Mouse (Mus musculus) CD4-positive helper T cell, adult 2 months (primary cell): ENCODE results near the gene Mef2d.
A peak's percentile ranks its signal among the peaks of the same experiment; 100 is the strongest.
"Not testable (repeated sequence)": the region's sequence is repeated elsewhere in the genome, so short reads cannot be mapped to it uniquely, and the experiment has no call there.

Experiments used
- DNase-seq: peaks from one replicate; pipeline ENCODE4 v3.0.0-alpha.2; 2012; ENCODE audit warnings: low read depth, missing footprints, low spot score

Gene Mef2d

GRCm38 (mm10) chr3:88150061-88150998 lies 8.2 kb downstream of the Mef2d start:
- DNase-seq = peak; percentile 45

- DNase-seq = peak; percentile 64
Measured at GRCm38 (mm10) chr3:88150999-88151364, 8.8 kb downstream of the Mef2d start.

- DNase-seq = no peak
Measured at GRCm38 (mm10) chr3:88152056-88152455, 9.9 kb downstream of the Mef2d start.

GRCm38 (mm10) chr3:88153290-88154011 lies 11.3 kb downstream of the Mef2d start:
- DNase-seq = no peak

GRCm38 (mm10) chr3:88154236-88154635 lies 12.1 kb downstream of the Mef2d start:
- DNase-seq = no peak

- no peak for DNase-seq
Measured at GRCm38 (mm10) chr3:88156817-88157216, 14.6 kb downstream of the Mef2d start.

GRCm38 (mm10) chr3:88157771-88158597 lies 15.8 kb downstream of the Mef2d start:
- peak; percentile 52 for DNase-seq

GRCm38 (mm10) chr3:88158991-88159390 lies 16.8 kb downstream of the Mef2d start:
- DNase-seq = no peak

- no peak for DNase-seq
Measured at GRCm38 (mm10) chr3:88160856-88161255, 18.7 kb downstream of the Mef2d start.

- no peak for DNase-seq
Measured at GRCm38 (mm10) chr3:88162259-88162658, 20.1 kb downstream of the Mef2d start.

GRCm38 (mm10) chr3:88162811-88163210 lies 20.6 kb downstream of the Mef2d start:
- no peak for DNase-seq

GRCm38 (mm10) chr3:88163847-88164246 lies 21.7 kb downstream of the Mef2d start:
- DNase-seq = no peak

GRCm38 (mm10) chr3:88164263-88164662 lies 22.1 kb downstream of the Mef2d start:
- no peak for DNase-seq

- DNase-seq = no peak
Measured at GRCm38 (mm10) chr3:88166056-88166455, 23.9 kb downstream of the Mef2d start.

GRCm38 (mm10) chr3:88170361-88170760 lies 28.2 kb downstream of the Mef2d start:
- no peak for DNase-seq

GRCm38 (mm10) chr3:88172440-88172839 lies 30.3 kb downstream of the Mef2d start:
- DNase-seq = no peak

GRCm38 (mm10) chr3:88173375-88173774 lies 31.2 kb downstream of the Mef2d start:
- peak; percentile 65 for DNase-seq

- DNase-seq = no peak
Measured at GRCm38 (mm10) chr3:88174894-88175293, 32.7 kb downstream of the Mef2d start.

- no peak for DNase-seq
Measured at GRCm38 (mm10) chr3:88177106-88177505, 34.9 kb downstream of the Mef2d start.

GRCm38 (mm10) chr3:88177562-88178345 lies 35.6 kb downstream of the Mef2d start:
- peak; percentile 100 for DNase-seq

GRCm38 (mm10) chr3:88178346-88178733 lies 36.2 kb downstream of the Mef2d start:
- DNase-seq = not testable (repeated sequence)
